Mouse (Mus musculus) lung, embryonic 14.5 days (tissue): ENCODE measurements around the gene Tpsb2. TPM values are rescaled to one million over a fixed set of nuclear protein-coding genes. Genes with fewer than 3 reads are reported as not detected.

Experiments used
- ATAC-seq: fragments of 200-750 bp; cut with Nextera tagmentation; 2 replicates; pipeline ENCODE4 v1.8.0; 2017; ENCODE audit warnings: mild to moderate bottlenecking, moderate TSS enrichment, moderate library complexity; ENCODE audit not compliant: insufficient read depth
- DNase-seq: peaks from one replicate; pipeline ENCODE4 v3.0.0-alpha.2; 2015
- H3K27ac ChIP-seq: fragments of 300-500 bp; sonication (generic); 2 replicates; pipeline ENCODE4 v1.5.1; 2014; ENCODE audit warnings: low read depth, mild to moderate bottlenecking, moderate library complexity
- H3K27me3 ChIP-seq: fragments of 300-500 bp; sonication (generic); 2 replicates; pipeline ENCODE4 v1.6.1; 2014; ENCODE audit warnings: low read length, control low read depth; ENCODE audit not compliant: insufficient read depth
- H3K36me3 ChIP-seq: fragments of 300-500 bp; sonication (generic); 2 replicates; pipeline ENCODE4 v1.6.1; 2014; ENCODE audit warnings: control low read depth; ENCODE audit not compliant: insufficient read depth
- H3K4me1 ChIP-seq: fragments of 300-500 bp; sonication (generic); 2 replicates; pipeline ENCODE4 v1.6.1; 2014; ENCODE audit warnings: antibody characterized with exemption, control low read depth; ENCODE audit not compliant: insufficient read depth
- H3K4me2 ChIP-seq: fragments of 300-500 bp; sonication (generic); 2 replicates; pipeline ENCODE4 v1.6.1; 2014; ENCODE audit warnings: mild to moderate bottlenecking
- H3K4me3 ChIP-seq: fragments of 300-500 bp; sonication (generic); 2 replicates; pipeline ENCODE4 v1.5.1; 2014; ENCODE audit warnings: low read depth, low read length
- H3K9ac ChIP-seq: fragments of 300-500 bp; sonication (generic); 2 replicates; pipeline ENCODE4 v1.6.1; 2014
- H3K9me3 ChIP-seq: fragments of 300-500 bp; sonication (generic); 2 replicates; pipeline ENCODE4 v1.6.1; 2016; ENCODE audit warnings: low read depth, low read length, control low read depth
- CTCF ChIP-seq: IDR thresholded peaks from 2 replicates; pipeline ENCODE4 v1.5.1; 2016; ENCODE audit warnings: antibody characterized with exemption, low read depth
- WGBS: fragments of 180-500 bp; shearing (Covaris S2); extraction: QIAGEN DNeasy Blood & Tissue Kit; methylation state at CpG from one replicate; pipeline ENCODE4 v1.1.7; 2014; 5-methylcytosine and 5-hydroxymethylcytosine counted together
- polyA plus RNA-seq: library from polyadenylated mRNA; unstranded; fragments of >200 nt; fragmentation: Nextera tagmentation; extraction: Ambion mirVana; gene quantifications from 2 replicates; pipeline ENCODE4 v1.2.1, GENCODE M21; 2014

The Tpsb2 gene
- polyA plus RNA-seq, 1 experiment from 2014 or later, result 1.3 TPM

- peaks cover 29% of the 10 kb centered on the region for H3K4me1 ChIP-seq
- WGBS, result 63% methylated on average over 4 of the region's 4 CpGs
These were observed 48.1 kb downstream of the Tpsb2 start for GRCm38 (mm10) chr17:25414209-25414608.

GRCm38 (mm10) chr17:25414917-25415316, 48.8 kb downstream of the Tpsb2 start:
- ATAC-seq (no peak; the same call in 1 of the 2 replicates), DNase-seq (no peak)
- peak overlapping the region; percentile 87 for H3K27ac ChIP-seq
- WGBS, result 11% methylated on average over 3 of the region's 3 CpGs
- no peaks in the 10 kb centered on the region for H3K27me3 ChIP-seq
- H3K36me3 ChIP-seq, result no peaks in the 10 kb centered on the region
- H3K9me3 ChIP-seq, result no peaks in the 10 kb centered on the region
- H3K9ac ChIP-seq, result no peak overlapping the region
- H3K4me2 ChIP-seq, result peak overlapping the region; percentile 33
- TF ChIP-seq CTCF, result no peak
- H3K4me3 ChIP-seq, result no peak overlapping the region
- peaks cover 31% of the 10 kb centered on the region for H3K4me1 ChIP-seq

More at GRCm38 (mm10) chr17:25414209-25414608, 48.1 kb downstream of the Tpsb2 start:
- H3K27me3 ChIP-seq, result no peaks in the 10 kb centered on the region
- H3K9me3 ChIP-seq, result no peaks in the 10 kb centered on the region
- H3K36me3 ChIP-seq, result no peaks in the 10 kb centered on the region
- no peak overlapping the region for H3K9ac ChIP-seq
- no peak overlapping the region for H3K27ac ChIP-seq
- no peak overlapping the region for H3K4me3 ChIP-seq
- H3K4me2 ChIP-seq, result no peak overlapping the region
- ATAC-seq (no peak), DNase-seq (no peak)
- TF ChIP-seq CTCF, result no peak

GRCm38 (mm10) chr17:25415421-25415913, 49.4 kb downstream of the Tpsb2 start:
- no peak overlapping the region; the same call in 1 of the 2 replicates for H3K9ac ChIP-seq
- no peak overlapping the region for H3K4me3 ChIP-seq
- no peaks in the 10 kb centered on the region for H3K36me3 ChIP-seq
- H3K4me2 ChIP-seq, result peak overlapping the region; percentile 33
- TF ChIP-seq CTCF, result no peak
- peaks cover 31% of the 10 kb centered on the region for H3K4me1 ChIP-seq
- no peaks in the 10 kb centered on the region for H3K27me3 ChIP-seq
- DNase-seq (peak; percentile 60), ATAC-seq (peak; percentile 72)
- H3K9me3 ChIP-seq, result no peaks in the 10 kb centered on the region
- WGBS, result 2% methylated on average over 5 of the region's 6 CpGs
- H3K27ac ChIP-seq, result peak overlapping the region; percentile 87

GRCm38 (mm10) chr17:25416219-25416618, 50.1 kb downstream of the Tpsb2 start:
- no peaks in the 10 kb centered on the region for H3K36me3 ChIP-seq
- WGBS, result 9% methylated on average over 3 of the region's 3 CpGs
- no peak for TF ChIP-seq CTCF

GRCm38 (mm10) chr17:25417990-25418389, 51.9 kb downstream of the Tpsb2 start:
- Histone ChIP-seq H3K4me3 (no peak overlapping the region), H3K27me3 (no peaks in the 10 kb centered on the region), H3K4me1 (peaks cover 31% of the 10 kb centered on the region), H3K36me3 (no peaks in the 10 kb centered on the region), H3K27ac (no peak overlapping the region), H3K9ac (no peak overlapping the region), H3K4me2 (no peak overlapping the region), H3K9me3 (no peaks in the 10 kb centered on the region)
- DNase-seq (no peak), ATAC-seq (no peak)
- no peak for TF ChIP-seq CTCF
- 68% methylated on average over 6 of the region's 6 CpGs for WGBS

More at GRCm38 (mm10) chr17:25416219-25416618, 50.1 kb downstream of the Tpsb2 start:
- Histone ChIP-seq H3K9ac (no peak overlapping the region), H3K4me2 (peak overlapping the region; percentile 33), H3K27ac (peak overlapping the region; percentile 87), H3K4me1 (peaks cover 31% of the 10 kb centered on the region), H3K9me3 (no peaks in the 10 kb centered on the region), H3K4me3 (no peak overlapping the region), H3K27me3 (no peaks in the 10 kb centered on the region)
- peak; percentile 81 for ATAC-seq
- peak; percentile 85 for DNase-seq

Other genes starting within 250 kb of the Tpsb2 start
- gene Ptx4, start 245.5 kb upstream of the Tpsb2 start, polyA plus RNA-seq, result not detected in 2 replicates
- 22.3 and 23.1 TPM in 2 replicates for gene Clcn7, start 232.9 kb upstream of the Tpsb2 start, polyA plus RNA-seq
- 0.24 and 0.28 TPM in 2 replicates for gene Ccdc154, start 203.8 kb upstream of the Tpsb2 start, polyA plus RNA-seq
- 3.6 and 3.7 TPM in 2 replicates for gene Gm38655, start 190.8 kb upstream of the Tpsb2 start, polyA plus RNA-seq
- 28.5 and 29.2 TPM in 2 replicates for gene BC003965, start 181.8 kb upstream of the Tpsb2 start, polyA plus RNA-seq
- gene Unkl, start 177.9 kb upstream of the Tpsb2 start, polyA plus RNA-seq, result 5.8 TPM in 2 replicates
- 36.2 and 38.3 TPM in 2 replicates for gene Gnptg, start 126.2 kb upstream of the Tpsb2 start, polyA plus RNA-seq
- 46.4 and 46.8 TPM in 2 replicates for gene Tsr3, start 126.1 kb upstream of the Tpsb2 start, polyA plus RNA-seq
- gene Baiap3, start 109.9 kb upstream of the Tpsb2 start, polyA plus RNA-seq, result 0.46 and 0.93 TPM in 2 replicates
- gene Ube2i, start 91.7 kb upstream of the Tpsb2 start, polyA plus RNA-seq, result 756 and 759 TPM in 2 replicates
- 0.45 and 0.72 TPM in 2 replicates for gene Prss34, start 67.9 kb upstream of the Tpsb2 start, polyA plus RNA-seq
- gene Prss28, start 57.7 kb upstream of the Tpsb2 start, polyA plus RNA-seq, result not detected in 2 replicates
- gene Prss29, start 47.7 kb upstream of the Tpsb2 start, polyA plus RNA-seq, result not detected in 2 replicates
- gene Tpsab1, start 20.7 kb upstream of the Tpsb2 start, polyA plus RNA-seq, result not detected in 2 replicates
- 0.25 and 0.31 TPM in 2 replicates for gene Tpsg1, start 3.0 kb downstream of the Tpsb2 start, polyA plus RNA-seq
- gene Cacna1h, start 67.5 kb downstream of the Tpsb2 start, polyA plus RNA-seq, result 3.6 and 4.4 TPM in 2 replicates
- gene Tekt4, start 88.3 kb downstream of the Tpsb2 start, polyA plus RNA-seq, result 0.18 and 0.20 TPM in 2 replicates
- 0.15 TPM in 1 of 2 replicates, not detected in the other for gene Sstr5, start 131.0 kb downstream of the Tpsb2 start, polyA plus RNA-seq
- gene Sox8, start 204.4 kb downstream of the Tpsb2 start, polyA plus RNA-seq, result 0.42 and 0.79 TPM in 2 replicates
- 25.7 and 26.1 TPM in 2 replicates for gene Lmf1, start 212.8 kb downstream of the Tpsb2 start, polyA plus RNA-seq